Mouse (Mus musculus) layer of hippocampus, adult 18-20 months (tissue): ENCODE data around the gene Nkpd1. TPM values are rescaled to one million over a fixed set of nuclear protein-coding genes. Genes with fewer than 3 reads are reported as not detected.

ENCODE experiments used
- DNase-seq, 2 experiments: peaks; one replicate each; pipeline ENCODE4 v3.0.0; 2022; ENCODE audit warnings: low spot score in 2 of 2
- total RNA-seq, 2 experiments: library from RNA; stranded (reverse); gene quantifications; 2 replicates each; pipeline ENCODE4 v1.2.3; 2021

Gene Nkpd1
- total RNA-seq, 2 experiments from 2014 or later, result 0.56 to 0.57 TPM

GRCm38 (mm10) chr7:19572926-19573775 is 55.5 kb downstream of the Nkpd1 start:
- DNase-seq, result peak; percentile 50 to 71

DNA sequence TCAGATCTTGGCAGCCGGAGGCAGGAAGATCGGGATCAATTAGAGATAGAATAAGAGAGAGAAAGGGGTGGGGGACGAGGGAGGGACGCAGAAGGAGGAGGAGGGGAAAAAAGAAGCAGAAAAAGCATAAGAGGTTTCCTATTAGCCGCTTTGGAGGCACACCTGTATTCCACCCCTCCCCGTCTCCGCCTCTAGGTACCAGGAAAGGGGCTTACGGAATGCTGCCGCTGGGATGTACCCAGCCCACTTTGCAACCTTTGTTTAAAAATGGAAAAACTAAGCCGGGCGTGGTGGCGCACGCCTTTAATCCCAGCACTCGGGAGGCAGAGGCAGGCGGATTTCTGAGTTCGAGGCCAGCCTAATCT is 56.1 kb downstream of the Nkpd1 start:
- DNase-seq, result no peak

Other genes starting within 250 kb of the Nkpd1 start
- gene Vasp, start 246.0 kb upstream of the Nkpd1 start, total RNA-seq, result 10 to 100 TPM; 14.2 to 17.0 TPM
- gene Ppm1n, start 237.8 kb upstream of the Nkpd1 start, total RNA-seq, result not detected
- 10 to 100 TPM; 92.8 to 95.6 TPM for gene Rtn2, start 235.2 kb upstream of the Nkpd1 start, total RNA-seq
- gene Fosb, start 207.8 kb upstream of the Nkpd1 start, total RNA-seq, result 10 to 100 TPM; 20.4 to 26.6 TPM
- gene Ercc1, start 173.1 kb upstream of the Nkpd1 start, total RNA-seq, result 10 to 100 TPM; 47.7 to 49.0 TPM
- 10 to 100 TPM; 19.9 to 21.0 TPM for gene Cd3eap, start 158.4 kb upstream of the Nkpd1 start, total RNA-seq
- 1 to 10 TPM; 6.3 to 7.8 TPM for gene Ppp1r13l, start 158.1 kb upstream of the Nkpd1 start, total RNA-seq
- 10 to 100 TPM; 37.5 to 38.3 TPM for gene Ercc2, start 135.8 kb upstream of the Nkpd1 start, total RNA-seq
- 1 to 10 TPM; 4.5 to 5.5 TPM for gene Klc3, start 113.7 kb upstream of the Nkpd1 start, total RNA-seq
- not detected for gene Ckm, start 113.1 kb upstream of the Nkpd1 start, total RNA-seq
- 10 to 100 TPM; 88.3 to 92.0 TPM for gene Mark4, start 59.0 kb upstream of the Nkpd1 start, total RNA-seq
- under 1 TPM; 0.38 to 0.59 TPM for gene Exoc3l2, start 54.5 kb upstream of the Nkpd1 start, total RNA-seq
- 1 to 10 TPM; 6.1 to 6.3 TPM for gene Bloc1s3, start 9.5 kb upstream of the Nkpd1 start, total RNA-seq
- gene Trappc6a, start 9.4 kb upstream of the Nkpd1 start, total RNA-seq, result 10 to 100 TPM; 20.7 to 21.5 TPM
- gene Ppp1r37, start 45.2 kb downstream of the Nkpd1 start, total RNA-seq, result 100 to 1,000 TPM; 122 to 129 TPM
- under 1 TPM; 0.74 to 0.89 TPM for gene Zfp296, start 59.4 kb downstream of the Nkpd1 start, total RNA-seq
- gene Gemin7, start 59.8 kb downstream of the Nkpd1 start, total RNA-seq, result 10 to 100 TPM; 44.4 to 45.6 TPM
- 10 to 100 TPM; 79.5 to 81.8 TPM for gene Clasrp, start 86.6 kb downstream of the Nkpd1 start, total RNA-seq
- 1 to 10 TPM; 9.1 to 9.7 TPM for gene Relb, start 111.6 kb downstream of the Nkpd1 start, total RNA-seq
- 100 to 1,000 TPM; 133 to 143 TPM for gene Clptm1, start 147.2 kb downstream of the Nkpd1 start, total RNA-seq
- gene Apoc2, start 160.1 kb downstream of the Nkpd1 start, total RNA-seq, result not detected
- not detected for gene Gm44805, start 163.6 kb downstream of the Nkpd1 start, total RNA-seq
- gene Apoc4, start 163.6 kb downstream of the Nkpd1 start, total RNA-seq, result not detected
- gene Apoc1, start 174.8 kb downstream of the Nkpd1 start, total RNA-seq, result 1 to 10 TPM; 5.8 to 8.7 TPM
- gene Apoe, start 181.3 kb downstream of the Nkpd1 start, total RNA-seq, result 1,000 to 10,000 TPM; 2,690 to 2,764 TPM
- 100 to 1,000 TPM; 110 to 114 TPM for gene Tomm40, start 197.6 kb downstream of the Nkpd1 start, total RNA-seq
- gene Nectin2, start 232.6 kb downstream of the Nkpd1 start, total RNA-seq, result 1 to 10 TPM; 5.0 to 5.1 TPM